Mouse (Mus musculus) bone marrow, adult 2 months (tissue): ENCODE measurements around the gene Nr1h2. TPM values are rescaled to one million over a fixed set of nuclear protein-coding genes. Genes with fewer than 3 reads are reported as not detected.

ENCODE experiments used
- H3K27ac ChIP-seq: fragments of 200-500 bp; 2 replicates; pipeline ENCODE4 v1.5.1; 2012; ENCODE audit warnings: low read depth, mild to moderate bottlenecking, control low read depth, inconsistent platforms, low read length; ENCODE audit not compliant: control insufficient read depth, poor library complexity, insufficient read depth
- H3K4me1 ChIP-seq: fragments of 200-500 bp; 2 replicates; pipeline ENCODE4 v1.6.1; 2011; ENCODE audit warnings: low read length; ENCODE audit not compliant: control insufficient read depth, insufficient read depth
- H3K4me3 ChIP-seq: fragments of 200-500 bp; replicated peaks from 2 replicates; pipeline ENCODE3; 2011; ENCODE audit warnings: mild to moderate bottlenecking, low read depth, low read length, control low read depth; ENCODE audit not compliant: control insufficient read depth
- CTCF ChIP-seq: fragments of 200-500 bp; IDR thresholded peaks from 2 replicates; pipeline ENCODE4 v1.5.1; 2011; ENCODE audit warnings: low read length, control low read depth; ENCODE audit not compliant: control insufficient read depth, insufficient read depth
- POLR2A ChIP-seq: fragments of 200-500 bp; IDR thresholded peaks from 2 replicates; pipeline ENCODE4 v1.6.1; 2011; ENCODE audit warnings: low read depth, mild to moderate bottlenecking, control low read depth, low read length, borderline replicate concordance; ENCODE audit not compliant: control insufficient read depth
- WGBS: fragments of 180-500 bp; shearing (Covaris S2); methylation state at CpG from one replicate; pipeline ENCODE4 v1.1.7; 2018; 5-methylcytosine and 5-hydroxymethylcytosine counted together
- polyA plus RNA-seq: library from polyadenylated mRNA; stranded (reverse); fragments of >200 nt; gene quantifications from 2 replicates; pipeline ENCODE4 v1.2.4, GENCODE M21; 2011; ENCODE audit warnings: low replicate concordance; ENCODE audit not compliant: missing spikeins, insufficient read depth, insufficient read length

Nr1h2 gene
- polyA plus RNA-seq, 1 experiment: 123 TPM

DNA sequence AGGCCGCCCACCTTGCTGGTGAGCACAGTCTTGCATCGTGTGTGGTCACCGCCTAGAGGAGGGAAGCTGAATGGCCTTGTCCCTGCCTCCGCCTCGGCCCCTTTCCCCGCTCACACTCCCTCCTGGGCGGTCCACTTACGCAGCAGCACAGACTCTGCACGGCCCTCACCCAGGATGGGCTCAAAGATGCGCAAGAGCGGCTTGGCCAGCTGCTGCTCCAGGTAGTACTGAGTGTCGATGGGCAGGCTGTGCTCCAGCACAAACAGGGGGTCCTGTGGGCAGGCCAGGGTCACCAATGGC lies 20.1 kb downstream of the Nr1h2 start:
- WGBS: 86% methylated on average over 12 of the region's 12 CpGs
- peaks cover 3% of the 10 kb centered on the region for H3K4me1 ChIP-seq
- peak overlapping the region; percentile 90 for H3K27ac ChIP-seq
- peak overlapping the region; percentile 6 for H3K4me3 ChIP-seq
- no peak; the same call in 1 of the 2 replicates for TF ChIP-seq POLR2A
- no peak for TF ChIP-seq CTCF

GRCm38 (mm10) chr7:44532918-44533745 lies 20.6 kb downstream of the Nr1h2 start:
- WGBS: 79% methylated on average over 29 of the region's 29 CpGs
- Histone ChIP-seq H3K4me1 (peaks cover 3% of the 10 kb centered on the region), H3K4me3 (peak overlapping the region; percentile 29), H3K27ac (peak overlapping the region; percentile 90)
- TF ChIP-seq POLR2A (no peak), CTCF (no peak)

GRCm38 (mm10) chr7:44531946-44532732 lies 21.6 kb downstream of the Nr1h2 start, which contains the start of gene Spib:
Gene Spib, minus strand, starts transcription at chr7:44532071.
- Histone ChIP-seq H3K4me3 (peak within 1 kb of the TSS; percentile 67), H3K27ac (peak within 1 kb of the TSS; percentile 84), H3K4me1 (peaks cover 3% of the 10 kb centered on the region)
- TF ChIP-seq CTCF (no peak), POLR2A (0 out of 2 replicates have a peak, but pooled peaks have one; percentile 26)
- WGBS: 79% methylated on average over 4 of the region's 4 CpGs

- WGBS: 17% methylated on average over 5 of the region's 5 CpGs
- peak overlapping the region; percentile 67 for H3K4me3 ChIP-seq
- H3K27ac ChIP-seq: peak overlapping the region; percentile 84
- TF ChIP-seq CTCF (no peak), POLR2A (peak; percentile 90; the same call in 1 of the 2 replicates)
- H3K4me1 ChIP-seq: peaks cover 6% of the 10 kb centered on the region
Measured at GRCm38 (mm10) chr7:44531207-44531606, 22.5 kb downstream of the Nr1h2 start.

GRCm38 (mm10) chr7:44530507-44530906 lies 23.2 kb downstream of the Nr1h2 start:
- Histone ChIP-seq H3K27ac (peak overlapping the region; percentile 69), H3K4me3 (peak overlapping the region; percentile 80), H3K4me1 (peaks cover 6% of the 10 kb centered on the region)
- WGBS: 63% methylated on average over 3 of the region's 3 CpGs
- TF ChIP-seq CTCF (no peak), POLR2A (no peak)

- Histone ChIP-seq H3K27ac (peak overlapping the region; percentile 71), H3K4me1 (peaks cover 6% of the 10 kb centered on the region), H3K4me3 (peak overlapping the region; percentile 80)
- 72% methylated on average over 5 of the region's 5 CpGs for WGBS
- TF ChIP-seq POLR2A (no peak), CTCF (no peak)
Measured at GRCm38 (mm10) chr7:44529518-44529917, 24.2 kb downstream of the Nr1h2 start.

DNA sequence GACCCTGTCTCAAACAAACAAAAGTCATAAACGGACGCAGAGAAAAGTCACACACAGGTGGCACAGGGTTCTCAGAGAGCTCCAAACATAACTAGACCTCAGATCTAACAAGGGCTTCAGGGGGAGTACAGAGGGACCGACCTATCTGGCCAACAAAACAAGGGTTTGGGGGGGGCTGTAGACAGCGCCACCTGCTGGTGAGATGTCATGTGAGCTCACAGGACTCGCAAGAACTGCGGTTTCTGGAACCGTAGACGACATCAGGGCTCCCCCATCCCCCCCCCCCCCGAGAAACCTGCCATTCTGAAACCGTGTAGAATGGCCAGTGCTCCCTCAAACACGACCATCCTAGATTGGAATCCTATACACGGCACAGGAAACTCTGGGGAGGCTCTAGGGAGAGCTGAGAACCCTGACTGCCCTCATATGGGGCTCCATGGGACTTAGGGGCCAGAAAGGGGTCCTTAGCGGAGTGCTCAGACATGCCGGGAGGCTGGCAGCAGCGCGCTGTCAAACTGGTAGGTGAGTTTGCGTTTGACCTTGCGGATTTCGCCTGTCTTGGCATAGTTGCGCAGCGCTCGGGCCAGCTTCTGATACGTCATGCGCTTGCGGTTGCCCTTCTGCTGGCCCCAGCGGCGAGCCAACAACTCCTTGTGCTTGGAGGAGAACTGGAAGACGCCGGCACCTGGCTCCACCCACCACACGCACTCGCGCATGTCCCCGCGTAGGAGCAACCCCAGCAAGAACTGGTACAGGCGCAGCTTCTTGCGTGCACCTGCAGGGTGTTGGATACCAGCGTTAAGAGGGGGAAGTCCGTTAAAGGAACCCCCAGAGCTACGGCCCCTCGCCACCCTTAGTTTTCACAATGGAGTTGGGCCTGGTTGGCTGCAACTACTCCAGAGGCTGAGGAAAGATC lies 26.0 kb downstream of the Nr1h2 start:
- Histone ChIP-seq H3K4me1 (peaks cover 4% of the 10 kb centered on the region), H3K4me3 (peak overlapping the region; percentile 61), H3K27ac (peak overlapping the region; percentile 76)
- TF ChIP-seq CTCF (peak; percentile 88), POLR2A (peak; percentile 58; the same call in 1 of the 2 replicates)
- WGBS: 3% methylated on average over 40 of the region's 40 CpGs
